Mouse (Mus musculus) neural tube, embryonic 14.5 days (tissue): Measurements from ENCODE around the gene Ntf3. TPM values are rescaled to one million over a fixed set of nuclear protein-coding genes. Genes with fewer than 3 reads are reported as not detected.

Source experiments
- ATAC-seq: fragments of 200-750 bp; cut with Nextera tagmentation; 2 replicates; pipeline ENCODE4 v1.8.0; 2017; ENCODE audit warnings: low read depth, mild to moderate bottlenecking, moderate TSS enrichment, moderate library complexity
- H3K27ac ChIP-seq: fragments of 300-500 bp; sonication (generic); 2 replicates; pipeline ENCODE4 v1.5.1; 2014; ENCODE audit warnings: low read depth, mild to moderate bottlenecking, control low read depth, low read length, moderate library complexity, mixed read lengths
- H3K27me3 ChIP-seq: fragments of 300-500 bp; sonication (generic); 2 replicates; pipeline ENCODE4 v1.6.1; 2014; ENCODE audit warnings: low read length; ENCODE audit not compliant: control insufficient read depth, insufficient read depth
- H3K36me3 ChIP-seq: fragments of 300-500 bp; sonication (generic); 2 replicates; pipeline ENCODE4 v1.6.1; 2014; ENCODE audit warnings: low read length, mixed read lengths; ENCODE audit not compliant: control insufficient read depth, insufficient read depth
- H3K4me1 ChIP-seq: fragments of 300-500 bp; sonication (generic); 2 replicates; pipeline ENCODE4 v1.6.1; 2014; ENCODE audit warnings: low read length; ENCODE audit not compliant: control insufficient read depth, insufficient read depth
- H3K4me2 ChIP-seq: fragments of 300-500 bp; sonication (generic); 2 replicates; pipeline ENCODE4 v1.6.1; 2014; ENCODE audit warnings: mild to moderate bottlenecking, low read depth, low read length, control low read depth
- H3K4me3 ChIP-seq: fragments of 300-500 bp; sonication (generic); 2 replicates; pipeline ENCODE4 v1.5.1; 2014; ENCODE audit warnings: low read depth, low read length, control low read depth, mixed read lengths
- H3K9ac ChIP-seq: fragments of 300-500 bp; sonication (generic); replicated peaks from 2 replicates; pipeline ENCODE4 v1.6.1; 2014; ENCODE audit warnings: low read depth, mild to moderate bottlenecking, control low read depth, low read length, mixed read lengths
- H3K9me3 ChIP-seq: fragments of 300-500 bp; sonication (generic); 2 replicates; pipeline ENCODE4 v1.6.1; 2016; ENCODE audit warnings: low read length; ENCODE audit not compliant: control insufficient read depth
- WGBS: fragments of 180-500 bp; shearing (Covaris S2); extraction: QIAGEN DNeasy Blood & Tissue Kit; methylation state at CpG from one replicate; pipeline ENCODE4 v1.1.7; 2014; 5-methylcytosine and 5-hydroxymethylcytosine counted together
- polyA plus RNA-seq: library from polyadenylated mRNA; unstranded; fragments of >200 nt; fragmentation: Nextera tagmentation; extraction: Ambion mirVana; gene quantifications from 2 replicates; pipeline ENCODE4 v1.2.1, GENCODE M21; 2014

The Ntf3 gene
- polyA plus RNA-seq, 1 experiment from 2014 or later = 6.4 TPM

- Histone ChIP-seq H3K4me1 (no peaks in the 10 kb centered on the region), H3K9me3 (no peaks in the 10 kb centered on the region), H3K27ac (no peak overlapping the region), H3K4me2 (no peak overlapping the region), H3K27me3 (no peaks in the 10 kb centered on the region), H3K4me3 (no peak overlapping the region), H3K36me3 (no peaks in the 10 kb centered on the region), H3K9ac (no peak overlapping the region)
- WGBS = 89% methylated on average over 1 of the region's 1 CpGs
- ATAC-seq = no peak
Observed at GRCm38 (mm10) chr6:126100579-126100978, 66.1 kb downstream of the Ntf3 start.

GRCm38 (mm10) chr6:126097471-126097870, 69.2 kb downstream of the Ntf3 start:
- no peak overlapping the region for H3K27ac ChIP-seq
- H3K36me3 ChIP-seq = no peaks in the 10 kb centered on the region
- no peaks in the 10 kb centered on the region for H3K4me1 ChIP-seq
- H3K9ac ChIP-seq = no peak overlapping the region
- no peak for ATAC-seq
- no peak overlapping the region for H3K4me3 ChIP-seq
- H3K9me3 ChIP-seq = no peaks in the 10 kb centered on the region
- no peak overlapping the region for H3K4me2 ChIP-seq
- no peaks in the 10 kb centered on the region for H3K27me3 ChIP-seq
- WGBS = 86% methylated on average over 5 of the region's 5 CpGs

DNA sequence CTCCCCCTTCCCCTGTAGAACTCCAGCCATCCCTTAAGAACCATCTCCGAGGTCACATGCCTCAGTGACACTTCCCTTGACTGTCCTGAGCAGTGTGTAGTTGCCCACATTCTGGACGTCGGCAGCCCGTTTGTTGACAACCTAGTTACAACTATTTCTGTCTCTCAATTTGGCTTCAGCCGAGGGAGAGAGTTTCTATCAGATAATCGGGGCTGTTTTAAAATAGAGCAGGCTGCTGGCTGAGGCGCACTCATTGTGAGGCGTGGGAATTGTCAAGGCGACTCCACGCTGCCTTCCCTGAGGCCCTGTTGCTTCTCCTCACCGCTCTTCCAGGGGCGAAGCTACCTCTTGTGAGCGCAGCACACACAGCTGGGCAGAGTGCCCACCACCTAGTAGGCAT, 70.6 kb downstream of the Ntf3 start:
- no peaks in the 10 kb centered on the region for H3K36me3 ChIP-seq
- 89% methylated on average over 13 of the region's 13 CpGs for WGBS

DNA sequence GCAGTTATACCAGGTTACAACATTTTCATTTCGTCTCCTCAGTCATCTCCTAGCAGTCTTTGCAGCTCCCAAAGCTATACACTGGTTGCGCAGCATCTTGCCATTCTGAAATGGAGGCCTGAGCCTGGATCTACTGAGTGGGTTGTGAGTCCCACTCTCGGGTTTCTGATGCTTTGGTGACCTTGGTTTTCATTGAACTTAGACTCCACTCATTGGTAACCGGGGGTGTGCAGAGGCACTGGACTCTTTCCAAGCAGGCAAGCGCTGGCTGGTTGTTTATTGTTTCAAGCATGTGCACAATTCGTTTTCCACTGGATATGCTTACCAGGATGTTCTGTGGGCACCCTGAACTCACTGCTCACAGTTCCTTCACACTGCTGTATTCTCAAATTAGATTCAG, 71.7 kb downstream of the Ntf3 start:
- no peaks in the 10 kb centered on the region for H3K36me3 ChIP-seq

More for the DNA sequence above, 70.6 kb downstream of the Ntf3 start:
- Histone ChIP-seq H3K27ac (no peak overlapping the region), H3K4me1 (no peaks in the 10 kb centered on the region), H3K27me3 (no peaks in the 10 kb centered on the region), H3K4me3 (no peak overlapping the region), H3K9ac (no peak overlapping the region), H3K9me3 (no peaks in the 10 kb centered on the region), H3K4me2 (no peak overlapping the region)
- no peak for ATAC-seq

DNA sequence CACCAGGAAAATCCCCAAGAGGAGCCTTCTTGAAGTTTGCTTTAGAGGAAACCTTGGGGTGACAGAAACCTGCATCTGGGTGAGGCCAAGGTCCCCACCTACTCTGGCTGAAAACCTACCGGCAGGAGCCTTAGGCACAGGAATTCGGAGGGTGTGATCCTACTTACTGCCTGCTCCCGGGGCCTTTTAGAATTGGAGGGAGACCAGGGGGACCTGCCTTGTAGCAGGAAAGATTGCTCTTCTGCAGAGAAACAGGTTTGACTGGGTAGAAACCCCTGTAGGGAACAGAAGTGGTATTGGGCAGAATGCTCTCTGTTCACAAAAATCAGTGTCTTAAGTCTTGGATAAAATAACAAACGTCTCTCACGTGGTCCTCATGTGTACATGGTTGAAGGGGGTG, 74.7 kb downstream of the Ntf3 start:
- H3K4me2 ChIP-seq = no peak overlapping the region
- H3K9me3 ChIP-seq = no peaks in the 10 kb centered on the region
- no peaks in the 10 kb centered on the region for H3K27me3 ChIP-seq
- ATAC-seq = no peak
- H3K9ac ChIP-seq = no peak overlapping the region
- H3K36me3 ChIP-seq = no peaks in the 10 kb centered on the region
- H3K27ac ChIP-seq = no peak overlapping the region
- no peaks in the 10 kb centered on the region for H3K4me1 ChIP-seq
- WGBS = 75% methylated on average over 5 of the region's 5 CpGs
- H3K4me3 ChIP-seq = no peak overlapping the region

More for the DNA sequence above, 71.7 kb downstream of the Ntf3 start:
- 76% methylated on average over 6 of the region's 6 CpGs for WGBS
- Histone ChIP-seq H3K4me2 (no peak overlapping the region), H3K9ac (no peak overlapping the region), H3K4me1 (no peaks in the 10 kb centered on the region), H3K27me3 (no peaks in the 10 kb centered on the region), H3K9me3 (no peaks in the 10 kb centered on the region), H3K27ac (no peak overlapping the region), H3K4me3 (no peak overlapping the region)
- no peak for ATAC-seq

- WGBS = 91% methylated on average over 1 of the region's 1 CpGs
Observed at GRCm38 (mm10) chr6:126090063-126090462, 76.6 kb downstream of the Ntf3 start.

DNA sequence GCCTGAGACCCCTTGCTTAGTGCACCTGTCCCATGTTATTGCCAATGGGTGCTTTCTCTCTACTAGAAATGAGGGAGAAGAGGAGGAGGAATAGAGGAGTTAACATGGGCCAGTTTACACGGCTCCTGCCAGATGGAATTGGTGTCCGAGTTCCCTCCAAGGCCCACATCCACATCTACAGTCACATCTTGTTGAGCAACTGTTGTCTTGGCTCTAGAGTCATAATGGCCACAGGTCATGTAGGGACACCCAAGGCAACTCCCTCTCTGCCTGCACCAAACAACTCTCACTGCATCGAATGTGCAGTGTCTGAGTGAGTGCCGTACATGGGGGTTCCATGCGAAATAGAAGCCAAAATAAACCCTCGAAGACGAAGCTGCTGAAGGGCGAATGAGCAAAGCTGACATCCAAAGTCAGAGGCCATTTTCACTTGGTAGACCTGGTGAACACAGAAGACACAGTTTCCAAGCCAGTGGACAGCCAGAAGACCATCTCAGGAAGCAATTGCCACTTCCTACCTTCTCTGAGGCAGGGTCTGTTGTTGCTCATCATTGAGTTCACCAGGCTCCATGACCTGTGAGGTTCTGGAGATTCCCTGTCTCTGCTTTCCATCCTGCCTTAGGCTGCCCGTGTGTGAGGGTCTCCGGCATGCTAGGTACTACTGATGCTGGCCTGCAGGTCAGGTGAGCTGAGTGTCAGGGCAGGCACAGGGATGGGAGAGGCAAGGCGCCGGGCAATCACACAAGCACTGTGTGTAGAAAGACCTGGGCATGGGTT, 78.0 kb downstream of the Ntf3 start:
- H3K9ac ChIP-seq = no peak overlapping the region
- H3K27me3 ChIP-seq = no peaks in the 10 kb centered on the region
- H3K4me2 ChIP-seq = no peak overlapping the region
- H3K9me3 ChIP-seq = no peaks in the 10 kb centered on the region
- no peak overlapping the region for H3K4me3 ChIP-seq
- H3K27ac ChIP-seq = no peak overlapping the region
- ATAC-seq = no peak
- no peaks in the 10 kb centered on the region for H3K4me1 ChIP-seq
- H3K36me3 ChIP-seq = no peaks in the 10 kb centered on the region
- 91% methylated on average over 12 of the region's 12 CpGs for WGBS

More at GRCm38 (mm10) chr6:126090063-126090462, 76.6 kb downstream of the Ntf3 start:
- Histone ChIP-seq H3K27me3 (no peaks in the 10 kb centered on the region), H3K4me3 (no peak overlapping the region), H3K9me3 (no peaks in the 10 kb centered on the region), H3K27ac (no peak overlapping the region), H3K4me2 (no peak overlapping the region), H3K4me1 (no peaks in the 10 kb centered on the region), H3K9ac (no peak overlapping the region), H3K36me3 (no peaks in the 10 kb centered on the region)
- ATAC-seq = no peak

DNA sequence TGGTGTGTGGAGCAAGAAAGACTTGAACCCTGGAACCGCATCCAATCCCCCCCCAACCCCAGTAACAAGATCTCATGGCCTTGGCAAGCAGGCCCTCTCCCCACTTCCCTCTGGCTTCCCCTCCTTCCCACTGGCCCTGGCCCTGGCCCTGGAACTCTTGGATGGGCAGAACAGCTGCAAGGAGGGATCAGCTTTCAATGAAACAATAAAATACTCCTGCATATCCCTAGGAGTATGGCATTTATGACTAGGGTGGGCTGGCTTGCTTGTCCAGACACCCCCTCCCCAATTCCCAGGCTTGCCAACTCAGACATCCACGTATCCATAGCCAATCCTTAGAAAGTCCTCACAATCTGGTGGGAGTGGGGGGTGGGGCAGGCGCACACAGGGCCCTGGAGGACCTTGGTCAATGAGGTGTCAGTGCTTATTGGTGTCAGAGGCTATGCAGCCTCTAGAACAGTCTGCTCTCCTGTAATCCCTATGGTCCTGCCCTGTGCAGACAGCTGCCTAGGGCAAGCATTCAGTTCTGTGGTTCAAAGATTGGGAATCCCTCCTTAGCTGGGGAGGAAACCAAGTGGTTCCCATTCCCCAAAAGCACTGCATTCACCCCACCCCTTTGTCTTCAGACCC, 80.3 kb downstream of the Ntf3 start:
- Histone ChIP-seq H3K27me3 (no peaks in the 10 kb centered on the region), H3K9me3 (no peaks in the 10 kb centered on the region), H3K27ac (no peak overlapping the region), H3K4me2 (no peak overlapping the region), H3K4me1 (no peaks in the 10 kb centered on the region), H3K9ac (no peak overlapping the region), H3K36me3 (no peaks in the 10 kb centered on the region), H3K4me3 (no peak overlapping the region)
- no peak for ATAC-seq
- 72% methylated on average over 3 of the region's 3 CpGs for WGBS

GRCm38 (mm10) chr6:126080531-126080930, 86.2 kb downstream of the Ntf3 start:
- Histone ChIP-seq H3K4me3 (no peak overlapping the region), H3K4me2 (no peak overlapping the region), H3K27ac (no peak overlapping the region), H3K4me1 (no peaks in the 10 kb centered on the region), H3K36me3 (no peaks in the 10 kb centered on the region), H3K27me3 (no peaks in the 10 kb centered on the region), H3K9me3 (no peaks in the 10 kb centered on the region), H3K9ac (no peak overlapping the region)
- WGBS = 81% methylated on average over 3 of the region's 3 CpGs
- ATAC-seq = no peak
